Mouse (Mus musculus): ENCODE measurements around the gene Prkcq.

Gene Prkcq

GRCm38 (mm10) chr2:11216421-11216820, 44.5 kb downstream of the Prkcq start:
- no peak for ATAC-seq (ENCODE audit: insufficient number of reproducible peaks, low FRiP score, low TSS enrichment)

DNA sequence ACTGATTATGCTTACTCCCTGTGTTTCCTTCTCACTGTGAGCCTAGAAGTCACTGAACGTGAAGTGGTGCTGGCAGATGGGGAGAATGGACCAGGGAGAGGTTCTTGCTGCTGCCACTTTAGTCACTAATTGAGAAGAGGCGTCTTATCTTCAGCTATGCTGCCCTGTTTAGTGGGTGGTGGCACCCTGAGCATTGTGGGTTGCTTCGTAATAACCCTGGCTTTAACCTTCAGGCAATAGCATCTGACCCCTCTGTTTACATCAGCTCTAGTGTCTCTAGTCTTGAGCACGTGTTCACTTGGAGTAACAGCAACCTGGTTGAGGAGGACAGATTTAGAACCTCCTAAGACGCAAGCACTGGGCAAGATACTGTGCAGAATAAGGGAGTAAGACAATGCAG, 44.9 kb downstream of the Prkcq start:
- ATAC-seq (ENCODE audit: insufficient number of reproducible peaks, low FRiP score, low TSS enrichment): no peak

DNA sequence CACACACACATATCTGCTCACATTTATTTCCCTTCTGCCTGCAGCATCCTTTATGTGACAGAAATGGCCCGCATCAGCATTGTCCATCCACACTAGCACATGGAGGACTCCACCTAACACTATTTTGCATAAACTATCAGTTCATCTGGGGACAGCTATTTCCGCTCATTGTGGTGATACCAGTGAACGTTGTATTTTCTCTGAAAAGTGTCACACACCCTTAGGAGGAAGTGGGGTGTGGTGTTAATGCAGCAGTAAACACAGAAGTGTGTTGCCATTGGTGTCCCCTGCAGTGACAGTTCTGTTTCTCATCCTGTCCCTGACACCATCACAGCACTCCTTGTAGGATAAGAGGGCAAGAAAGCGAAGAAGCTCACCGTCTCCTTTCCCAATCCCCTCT, 46.2 kb downstream of the Prkcq start:
- no peak for ATAC-seq (ENCODE audit: insufficient number of reproducible peaks, low FRiP score, low TSS enrichment)

- no peak for ATAC-seq (ENCODE audit: insufficient number of reproducible peaks, low FRiP score, low TSS enrichment)
These were observed 47.4 kb downstream of the Prkcq start for GRCm38 (mm10) chr2:11219262-11219661.

GRCm38 (mm10) chr2:11224808-11225484, 53.0 kb downstream of the Prkcq start:
- ATAC-seq (ENCODE audit: insufficient number of reproducible peaks, low FRiP score, low TSS enrichment): no peak

GRCm38 (mm10) chr2:11225485-11225876, 53.6 kb downstream of the Prkcq start:
- no peak for ATAC-seq (ENCODE audit: insufficient number of reproducible peaks, low FRiP score, low TSS enrichment)

- ATAC-seq (ENCODE audit: insufficient number of reproducible peaks, low FRiP score, low TSS enrichment): no peak
These were observed 54.6 kb downstream of the Prkcq start for GRCm38 (mm10) chr2:11226555-11226954.

DNA sequence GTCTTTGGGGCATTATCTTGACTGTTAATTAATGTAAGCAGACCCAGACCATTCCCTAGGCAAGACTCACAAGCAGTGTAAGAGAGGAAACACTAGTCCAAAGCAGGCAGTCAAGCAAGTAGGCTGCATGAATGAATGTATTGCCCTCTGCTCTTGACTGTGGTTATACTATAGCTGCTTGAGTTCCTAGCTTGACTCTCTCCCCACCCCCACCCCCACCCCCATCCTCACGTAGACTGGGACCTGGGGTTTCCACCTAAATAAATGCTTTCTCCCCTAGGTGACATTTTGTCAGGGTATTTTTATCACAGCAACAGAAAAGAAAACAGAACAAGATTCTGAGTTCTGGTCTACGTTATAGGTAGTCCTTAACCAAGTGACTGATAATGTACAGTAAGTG, 57.2 kb downstream of the Prkcq start:
- no peak for ATAC-seq (ENCODE audit: insufficient number of reproducible peaks, low FRiP score, low TSS enrichment)

DNA sequence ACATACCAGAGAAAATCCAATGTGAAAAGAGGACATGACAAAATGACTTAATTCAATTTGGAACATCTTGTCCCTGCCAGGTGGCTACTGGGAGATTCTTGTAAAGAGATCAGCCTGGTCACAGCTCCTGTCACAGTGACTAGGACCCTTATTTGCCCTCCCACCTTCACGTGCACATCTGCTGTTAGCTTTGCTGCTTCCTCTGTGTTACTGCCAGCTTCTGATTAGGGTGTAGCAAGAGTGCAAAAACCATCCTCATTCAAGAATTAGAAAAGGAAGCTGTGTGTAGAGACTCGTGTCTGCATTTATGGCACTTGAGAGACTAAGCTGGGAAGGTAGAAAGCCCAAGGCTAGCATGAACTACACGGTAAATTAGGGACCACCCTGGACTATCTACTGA, 59.2 kb downstream of the Prkcq start:
- ATAC-seq (ENCODE audit: insufficient number of reproducible peaks, low FRiP score, low TSS enrichment): no peak

DNA sequence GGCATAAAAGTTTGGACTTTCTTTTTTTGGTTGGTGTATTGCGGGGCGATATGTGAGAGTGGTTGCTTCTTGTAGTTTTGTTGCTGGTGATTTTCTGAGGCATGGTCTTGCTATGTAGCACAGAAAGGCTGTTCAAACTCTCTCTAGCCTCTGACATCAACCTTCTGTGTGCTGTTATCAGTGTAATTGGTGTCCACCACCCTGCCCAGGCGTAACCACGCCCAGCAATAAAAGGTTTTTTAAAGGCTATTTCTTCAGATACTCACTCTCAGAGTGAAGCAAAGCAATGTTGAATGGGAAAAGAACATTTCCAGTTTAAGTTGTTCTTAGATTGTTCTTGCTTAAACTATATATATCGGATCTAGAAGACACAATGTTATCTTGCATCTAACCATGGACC, 60.1 kb downstream of the Prkcq start:
- no peak for ATAC-seq (ENCODE audit: insufficient number of reproducible peaks, low FRiP score, low TSS enrichment)

DNA sequence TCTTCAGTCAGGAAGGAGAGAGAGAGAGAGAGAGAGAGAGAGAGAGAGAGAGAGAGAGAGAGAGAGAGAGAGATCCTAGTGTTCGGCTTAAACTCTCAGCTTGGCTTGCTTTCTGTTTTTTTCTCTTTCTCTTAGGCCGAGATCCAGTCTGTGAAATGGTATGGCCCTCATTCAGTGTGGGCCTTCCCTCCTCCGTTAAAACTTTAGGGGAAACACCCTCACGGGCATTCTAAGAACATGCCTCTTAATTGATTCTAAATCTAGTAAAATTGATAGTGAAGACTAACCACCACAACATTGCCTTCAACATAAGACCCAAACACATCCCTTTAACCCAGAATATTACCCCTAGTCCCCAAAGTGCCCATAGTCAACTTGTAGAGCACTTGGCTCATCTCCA, 66.3 kb downstream of the Prkcq start:
- ATAC-seq (ENCODE audit: insufficient number of reproducible peaks, low FRiP score, low TSS enrichment): no peak

DNA sequence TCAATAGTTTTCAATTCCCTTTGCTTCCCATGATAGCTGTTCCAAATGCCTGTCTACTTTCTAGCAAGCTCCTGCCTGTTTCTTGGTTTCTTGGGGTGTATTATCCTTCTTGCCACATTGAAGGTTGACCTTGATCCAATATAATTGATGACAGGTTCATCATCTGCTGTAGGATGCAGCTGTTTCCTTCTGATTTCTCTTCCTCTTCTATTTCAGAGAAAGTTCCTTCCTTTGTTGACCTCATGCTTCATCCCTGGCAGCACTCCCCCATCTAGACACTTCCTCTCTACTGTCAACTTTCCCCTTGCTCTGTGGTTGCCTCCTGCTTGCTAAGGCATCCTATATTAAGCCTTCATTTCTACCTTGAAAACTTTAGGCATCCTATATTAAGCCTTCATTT, 67.6 kb downstream of the Prkcq start:
- no peak for ATAC-seq (ENCODE audit: insufficient number of reproducible peaks, low FRiP score, low TSS enrichment)

- ATAC-seq (ENCODE audit: insufficient number of reproducible peaks, low FRiP score, low TSS enrichment): no peak
These were observed 74.0 kb downstream of the Prkcq start for GRCm38 (mm10) chr2:11245926-11246325.

GRCm38 (mm10) chr2:11253945-11254344, 82.0 kb downstream of the Prkcq start:
- no peak for ATAC-seq (ENCODE audit: insufficient number of reproducible peaks, low FRiP score, low TSS enrichment)

DNA sequence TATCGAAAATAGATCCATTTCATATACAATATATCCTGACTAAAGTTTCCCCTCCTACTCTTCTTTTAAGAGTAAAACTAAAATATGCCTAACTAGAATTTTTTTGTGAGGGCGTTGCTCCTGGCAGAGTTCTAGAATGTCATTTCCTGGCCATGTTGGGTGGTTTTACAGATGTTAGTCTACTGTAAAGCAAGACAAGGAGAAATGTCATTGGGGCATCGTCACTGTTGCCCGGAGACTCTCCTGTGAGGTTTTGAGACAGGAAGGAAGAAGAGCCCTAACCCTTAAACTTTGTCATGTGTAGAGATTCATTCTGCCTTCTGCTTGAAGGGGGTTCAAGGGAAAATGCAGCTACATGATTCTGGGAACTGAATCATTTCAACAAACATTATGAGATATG, 82.5 kb downstream of the Prkcq start:
- ATAC-seq (ENCODE audit: insufficient number of reproducible peaks, low FRiP score, low TSS enrichment): no peak

GRCm38 (mm10) chr2:11257260-11257850, 85.4 kb downstream of the Prkcq start:
- no peak for ATAC-seq (ENCODE audit: insufficient number of reproducible peaks, low FRiP score, low TSS enrichment)

DNA sequence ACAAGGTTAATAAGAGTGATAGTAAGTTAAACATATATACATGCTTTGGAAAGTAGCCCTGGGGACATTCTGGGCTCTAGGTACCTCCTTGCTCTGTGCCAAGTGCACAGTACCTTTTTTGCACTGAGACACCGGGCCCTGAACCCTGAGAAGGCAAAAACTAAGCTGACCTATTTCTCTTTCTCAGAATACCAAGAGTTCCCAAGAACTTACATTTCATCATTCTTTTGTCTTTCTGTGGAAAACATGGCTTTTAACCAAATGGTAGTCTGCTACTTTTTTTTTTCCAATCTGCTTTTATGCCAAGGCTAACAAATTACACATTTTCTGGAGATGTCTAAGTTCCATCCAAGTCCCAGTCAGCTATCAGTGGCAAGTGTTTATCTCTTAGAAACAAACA, 86.3 kb downstream of the Prkcq start:
- no peak for ATAC-seq (ENCODE audit: insufficient number of reproducible peaks, low FRiP score, low TSS enrichment)

GRCm38 (mm10) chr2:11259361-11259760, 87.5 kb downstream of the Prkcq start:
- no peak for ATAC-seq (ENCODE audit: insufficient number of reproducible peaks, low FRiP score, low TSS enrichment)

GRCm38 (mm10) chr2:11264836-11265235, 92.9 kb downstream of the Prkcq start:
- ATAC-seq (ENCODE audit: insufficient number of reproducible peaks, low FRiP score, low TSS enrichment): no peak

GRCm38 (mm10) chr2:11265455-11265854, 93.5 kb downstream of the Prkcq start:
- no peak for ATAC-seq (ENCODE audit: insufficient number of reproducible peaks, low FRiP score, low TSS enrichment)

- no peak for ATAC-seq (ENCODE audit: insufficient number of reproducible peaks, low FRiP score, low TSS enrichment)
These were observed 94.4 kb downstream of the Prkcq start for GRCm38 (mm10) chr2:11266294-11266693.

DNA sequence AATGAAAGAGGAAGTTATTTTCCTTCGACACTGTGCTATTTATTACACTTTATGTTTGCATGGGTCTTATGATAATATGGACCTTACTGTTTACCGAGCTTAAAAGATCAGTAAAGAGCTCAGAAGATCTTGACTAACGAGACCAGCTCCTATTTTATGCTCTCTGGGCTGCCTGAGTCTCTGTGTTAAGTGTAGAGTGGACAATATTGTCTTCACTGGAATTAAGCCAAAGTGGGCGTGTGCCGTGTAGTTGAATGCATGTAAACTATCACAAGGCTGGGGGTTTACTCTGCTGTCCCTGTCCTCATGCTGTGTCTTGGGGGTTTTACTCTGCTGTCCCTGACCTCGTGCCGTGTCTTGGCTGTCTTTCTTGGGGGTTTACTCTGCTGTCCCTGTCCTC, 107.1 kb downstream of the Prkcq start:
- no peak for ATAC-seq (ENCODE audit: insufficient number of reproducible peaks, low FRiP score, low TSS enrichment)
